Mouse (Mus musculus) hindbrain, embryonic 12.5 days (tissue): ENCODE results near the gene Defb19. TPM values are rescaled to one million over a fixed set of nuclear protein-coding genes. Genes with fewer than 3 reads are reported as not detected.

Source experiments
- ATAC-seq: fragments of 200-750 bp; cut with Nextera tagmentation; 2 replicates; pipeline ENCODE4 v1.8.0; 2017; ENCODE audit warnings: moderate TSS enrichment; ENCODE audit not compliant: low FRiP score
- H3K27ac ChIP-seq: fragments of 300-500 bp; sonication (generic); 2 replicates; pipeline ENCODE4 v1.5.1; 2016; ENCODE audit warnings: mild to moderate bottlenecking
- H3K27me3 ChIP-seq: fragments of 300-500 bp; sonication (generic); 2 replicates; pipeline ENCODE4 v1.6.1; 2016; ENCODE audit warnings: mild to moderate bottlenecking
- H3K36me3 ChIP-seq: fragments of 300-500 bp; sonication (generic); 2 replicates; pipeline ENCODE4 v1.6.1; 2016; ENCODE audit warnings: mild to moderate bottlenecking
- H3K4me1 ChIP-seq: fragments of 300-500 bp; sonication (generic); 2 replicates; pipeline ENCODE4 v1.6.1; 2016
- H3K4me2 ChIP-seq: fragments of 300-500 bp; sonication (generic); replicated peaks from 2 replicates; pipeline ENCODE4 v1.6.1; 2016; ENCODE audit warnings: mild to moderate bottlenecking
- H3K4me3 ChIP-seq: fragments of 300-500 bp; sonication (generic); 2 replicates; pipeline ENCODE4 v1.5.1; 2016; ENCODE audit warnings: mild to moderate bottlenecking
- H3K9ac ChIP-seq: fragments of 300-500 bp; sonication (generic); 2 replicates; pipeline ENCODE4 v1.6.1; 2016; ENCODE audit warnings: mild to moderate bottlenecking, moderate library complexity
- H3K9me3 ChIP-seq: fragments of 300-500 bp; sonication (generic); replicated peaks from 2 replicates; pipeline ENCODE4 v1.6.1; 2016; ENCODE audit warnings: mild to moderate bottlenecking
- WGBS: fragments of 180-500 bp; shearing (Covaris S2); methylation state at CpG from one replicate; pipeline ENCODE4 v1.1.7; 2016; 5-methylcytosine and 5-hydroxymethylcytosine counted together
- polyA plus RNA-seq: library from polyadenylated mRNA; unstranded; fragments of >200 nt; fragmentation: Nextera tagmentation; extraction: Ambion mirVana; gene quantifications from 2 replicates; pipeline ENCODE4 v1.2.1, GENCODE M21; 2016

The Defb19 gene
- polyA plus RNA-seq, 1 experiment from 2014 or later = not detected

DNA sequence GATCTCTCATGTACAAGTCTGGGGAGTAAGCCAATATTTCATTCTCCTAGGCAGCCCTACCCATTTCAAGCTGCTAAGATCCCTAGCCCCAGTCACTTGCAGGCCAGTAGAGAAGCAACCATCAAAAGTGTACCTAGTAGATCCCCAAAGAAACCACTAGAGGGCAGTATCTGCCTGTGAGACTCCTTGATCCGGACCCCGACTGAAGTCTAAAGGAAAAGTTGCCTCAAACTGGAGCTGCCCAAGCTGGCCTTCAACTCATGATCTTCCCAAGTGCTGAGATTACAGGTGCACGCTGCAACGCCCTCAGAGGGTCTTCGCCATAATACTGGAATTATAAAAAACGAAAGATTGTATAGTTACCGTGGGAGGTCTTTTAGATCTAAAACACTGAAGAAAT lies 35.5 kb upstream of the Defb19 start:
- Histone ChIP-seq H3K9me3 (no peaks in the 10 kb centered on the region), H3K9ac (no peak overlapping the region), H3K4me2 (no peak overlapping the region), H3K4me3 (no peak overlapping the region), H3K27me3 (no peaks in the 10 kb centered on the region), H3K27ac (no peak overlapping the region), H3K4me1 (no peaks in the 10 kb centered on the region), H3K36me3 (no peaks in the 10 kb centered on the region)
- WGBS = 9% methylated on average over 7 of the region's 7 CpGs
- ATAC-seq = 0 out of 2 replicates have a peak, but pooled peaks have one; percentile 26

DNA sequence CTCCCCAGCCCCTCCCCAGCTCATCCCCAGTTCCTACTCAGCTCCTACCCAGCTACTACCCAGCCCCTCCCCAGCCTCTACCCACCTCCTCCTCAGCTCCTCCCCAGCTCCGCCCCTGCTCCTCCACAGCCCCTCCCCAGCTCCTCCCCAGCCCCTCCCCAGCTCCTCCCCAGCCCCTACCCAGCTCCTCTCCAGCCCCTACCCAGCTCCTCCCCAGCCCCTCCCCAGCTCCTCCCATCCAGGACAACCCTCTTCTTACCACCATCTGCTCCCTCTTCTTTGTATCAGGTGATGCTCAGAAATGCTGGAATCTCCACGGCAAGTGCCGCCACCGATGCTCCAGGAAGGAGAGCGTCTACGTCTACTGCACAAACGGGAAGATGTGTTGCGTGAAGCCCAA lies 32.1 kb upstream of the Defb19 start:
- no peak overlapping the region for H3K4me3 ChIP-seq
- no peaks in the 10 kb centered on the region for H3K36me3 ChIP-seq
- 36% methylated on average over 7 of the region's 8 CpGs for WGBS
- no peak overlapping the region for H3K9ac ChIP-seq
- no peaks in the 10 kb centered on the region for H3K4me1 ChIP-seq
- H3K4me2 ChIP-seq = no peak overlapping the region
- no peak overlapping the region for H3K27ac ChIP-seq
- no peaks in the 10 kb centered on the region for H3K27me3 ChIP-seq
- no peaks in the 10 kb centered on the region for H3K9me3 ChIP-seq
- no peak for ATAC-seq

DNA sequence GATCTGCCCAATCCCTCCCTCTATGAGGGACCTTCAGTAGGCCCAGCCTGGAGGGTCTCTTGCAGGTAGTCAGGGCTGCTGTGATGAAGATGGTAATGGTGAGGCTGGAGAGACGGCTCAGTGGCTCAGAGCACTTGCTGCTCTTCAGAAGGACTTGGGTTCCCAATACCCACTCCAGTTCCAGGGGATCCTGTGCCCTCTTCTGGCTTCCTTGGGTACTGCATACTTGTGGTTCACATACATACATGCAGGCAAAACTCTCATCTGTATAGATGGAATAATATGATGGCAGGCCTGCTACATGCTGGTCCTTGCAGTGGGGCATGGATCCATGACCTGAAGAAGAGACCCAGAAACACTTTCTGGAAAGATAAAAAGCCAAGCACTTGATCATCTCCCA lies 28.6 kb upstream of the Defb19 start:
- no peak for ATAC-seq
- H3K9me3 ChIP-seq = no peaks in the 10 kb centered on the region
- no peak overlapping the region for H3K4me3 ChIP-seq
- WGBS = 89% methylated on average over 1 of the region's 1 CpGs
- H3K4me1 ChIP-seq = no peaks in the 10 kb centered on the region
- no peaks in the 10 kb centered on the region for H3K27me3 ChIP-seq
- no peak overlapping the region for H3K9ac ChIP-seq
- H3K27ac ChIP-seq = no peak overlapping the region
- no peaks in the 10 kb centered on the region for H3K36me3 ChIP-seq
- no peak overlapping the region for H3K4me2 ChIP-seq

DNA sequence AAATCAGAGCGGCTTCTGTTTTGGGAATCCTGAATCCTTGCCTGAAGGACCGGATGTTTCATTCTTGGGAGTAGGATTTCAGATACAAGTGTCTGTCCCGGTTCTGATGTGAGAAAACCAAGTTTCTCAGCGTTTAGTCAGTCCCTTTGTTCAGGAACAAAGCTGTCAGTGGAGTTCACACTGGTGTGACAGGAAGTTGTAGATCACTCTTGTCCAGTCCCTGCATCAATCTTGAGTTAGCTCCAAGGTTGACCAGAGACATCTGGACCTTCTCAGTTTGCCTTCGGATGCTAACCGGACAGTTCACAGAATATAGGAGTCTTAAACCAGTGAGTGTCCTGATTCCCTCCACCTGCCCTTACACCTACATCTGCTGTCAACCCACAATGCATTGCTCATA lies 27.6 kb upstream of the Defb19 start:
- H3K36me3 ChIP-seq = no peaks in the 10 kb centered on the region
- no peak overlapping the region for H3K9ac ChIP-seq
- 69% methylated on average over 6 of the region's 6 CpGs for WGBS
- ATAC-seq = no peak
- no peak overlapping the region for H3K4me2 ChIP-seq
- no peak overlapping the region for H3K4me3 ChIP-seq
- no peaks in the 10 kb centered on the region for H3K4me1 ChIP-seq
- H3K27ac ChIP-seq = no peak overlapping the region
- no peaks in the 10 kb centered on the region for H3K9me3 ChIP-seq
- H3K27me3 ChIP-seq = no peaks in the 10 kb centered on the region

DNA sequence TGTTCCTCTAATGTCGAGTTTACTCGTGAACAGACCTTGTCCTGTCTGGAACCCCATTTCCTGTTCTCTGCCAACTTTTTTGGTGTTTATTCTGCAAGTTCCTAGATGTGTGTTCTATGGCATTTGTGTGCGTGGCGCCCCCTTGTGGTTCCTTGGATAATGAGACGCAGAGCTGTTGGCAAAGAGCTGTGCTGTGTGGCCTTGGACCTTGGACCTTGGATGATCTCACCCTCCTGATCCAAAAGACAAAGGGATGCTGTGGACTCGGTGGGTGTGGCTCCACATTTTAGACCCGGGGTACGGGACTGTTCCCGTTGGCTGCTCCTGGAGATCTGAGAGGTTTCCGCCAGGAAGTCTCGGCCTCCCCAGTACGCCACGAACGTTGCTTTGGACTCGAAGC lies 23.9 kb upstream of the Defb19 start, which contains the start of gene Defb36:
Gene Defb36 (plus strand): TSS at position 271 of the 400 bp plus-strand sequence.
- Histone ChIP-seq H3K36me3 (no peaks in the 10 kb centered on the region), H3K27ac (no peak within 1 kb of the TSS), H3K9ac (no peak within 1 kb of the TSS), H3K4me3 (no peak within 1 kb of the TSS), H3K4me1 (no peaks in the 10 kb centered on the region), H3K27me3 (no peaks in the 10 kb centered on the region), H3K9me3 (no peaks in the 10 kb centered on the region), H3K4me2 (no peak within 1 kb of the TSS)
- no peak for ATAC-seq
- WGBS = 85% methylated on average over 15 of the region's 15 CpGs

DNA sequence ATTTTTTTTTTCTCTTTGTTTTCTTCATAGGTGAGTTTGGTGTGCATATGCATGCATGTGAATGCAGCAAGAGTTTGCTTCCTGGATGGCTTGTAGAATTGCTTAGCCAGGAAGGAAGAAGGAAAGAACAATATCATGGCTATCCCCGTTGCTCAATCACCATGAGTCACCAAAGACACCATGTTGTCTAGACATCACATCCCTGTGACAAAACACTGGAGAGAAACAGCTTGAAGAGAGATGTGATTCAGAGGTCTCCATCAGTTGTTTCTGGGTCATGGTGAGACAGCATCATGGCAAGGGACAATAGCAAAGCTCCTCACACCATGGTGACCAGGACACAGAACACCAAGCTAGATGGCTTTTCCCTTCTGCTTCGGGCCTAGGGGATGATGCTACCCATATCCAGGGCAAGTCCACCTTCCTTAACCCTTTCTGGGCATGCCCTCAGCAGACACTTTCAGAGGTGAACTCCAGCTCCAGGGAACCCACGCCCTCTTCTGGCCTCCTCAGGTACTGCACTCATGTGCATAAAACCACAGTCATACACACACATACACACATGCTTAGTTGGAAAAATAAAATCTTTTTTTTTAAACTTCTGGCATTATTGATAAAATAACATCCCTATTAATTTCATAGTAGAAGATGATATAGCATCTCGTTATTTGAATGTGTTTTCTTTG lies 21.3 kb upstream of the Defb19 start:
- H3K4me3 ChIP-seq = no peak overlapping the region
- H3K27me3 ChIP-seq = no peaks in the 10 kb centered on the region
- no peak overlapping the region for H3K9ac ChIP-seq
- 78% methylated on average over 4 of the region's 4 CpGs for WGBS
- no peak overlapping the region for H3K4me2 ChIP-seq
- ATAC-seq = no peak
- H3K27ac ChIP-seq = no peak overlapping the region
- H3K9me3 ChIP-seq = no peaks in the 10 kb centered on the region
- no peaks in the 10 kb centered on the region for H3K4me1 ChIP-seq
- no peaks in the 10 kb centered on the region for H3K36me3 ChIP-seq

DNA sequence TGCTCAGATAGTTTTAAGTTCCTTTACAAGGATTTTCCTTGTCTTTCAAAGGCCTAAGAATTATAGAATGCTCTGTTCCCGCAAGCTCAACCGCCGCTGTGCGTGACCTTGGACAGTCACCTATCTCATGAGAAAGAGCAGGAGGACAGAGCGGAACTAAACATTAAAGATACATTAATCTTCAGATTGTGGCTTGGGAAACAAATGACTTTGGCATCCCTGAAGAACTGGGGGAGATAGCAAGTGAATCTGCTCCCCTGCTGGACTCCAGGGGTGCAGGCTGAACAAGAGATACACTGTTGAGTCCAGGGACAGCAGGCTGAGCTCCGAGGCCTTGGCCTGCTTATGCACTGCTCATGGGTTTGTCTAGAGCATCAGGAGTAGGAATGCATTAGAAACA lies 20.0 kb upstream of the Defb19 start:
- H3K27ac ChIP-seq = no peak overlapping the region
- H3K9ac ChIP-seq = no peak overlapping the region
- H3K4me3 ChIP-seq = no peak overlapping the region
- WGBS = 83% methylated on average over 6 of the region's 6 CpGs
- H3K36me3 ChIP-seq = no peaks in the 10 kb centered on the region
- H3K27me3 ChIP-seq = no peaks in the 10 kb centered on the region
- no peaks in the 10 kb centered on the region for H3K4me1 ChIP-seq
- H3K9me3 ChIP-seq = no peaks in the 10 kb centered on the region
- no peak overlapping the region for H3K4me2 ChIP-seq
- no peak for ATAC-seq

DNA sequence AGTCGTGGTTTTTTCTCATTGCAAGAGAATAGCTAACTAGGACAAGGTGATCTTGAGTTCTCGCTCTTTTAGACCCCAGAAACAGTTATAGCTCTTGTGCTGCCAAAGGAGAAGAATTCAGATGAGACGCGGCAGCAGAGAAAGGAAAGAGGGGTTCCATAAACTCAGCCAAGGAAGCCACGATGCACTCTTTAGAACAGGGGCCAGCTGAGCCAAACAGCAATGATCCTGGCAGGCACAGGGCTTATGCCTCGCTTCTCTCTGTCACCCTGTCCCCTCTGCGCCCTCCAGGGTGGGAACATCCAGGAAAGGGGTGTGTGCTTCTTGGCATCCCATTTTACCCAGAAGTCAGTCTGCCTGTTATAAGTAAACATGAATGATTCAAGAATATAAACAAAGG lies 19.2 kb upstream of the Defb19 start, which contains the start of gene Defb45:
Gene Defb45 (minus strand): TSS at position 101 of the 400 bp plus-strand sequence.
- Histone ChIP-seq H3K4me3 (no peak within 1 kb of the TSS), H3K4me2 (no peak within 1 kb of the TSS), H3K27me3 (no peaks in the 10 kb centered on the region), H3K9me3 (no peaks in the 10 kb centered on the region), H3K9ac (no peak within 1 kb of the TSS), H3K36me3 (no peaks in the 10 kb centered on the region), H3K27ac (no peak within 1 kb of the TSS), H3K4me1 (no peaks in the 10 kb centered on the region)
- ATAC-seq = no peak
- WGBS = 75% methylated on average over 7 of the region's 7 CpGs

DNA sequence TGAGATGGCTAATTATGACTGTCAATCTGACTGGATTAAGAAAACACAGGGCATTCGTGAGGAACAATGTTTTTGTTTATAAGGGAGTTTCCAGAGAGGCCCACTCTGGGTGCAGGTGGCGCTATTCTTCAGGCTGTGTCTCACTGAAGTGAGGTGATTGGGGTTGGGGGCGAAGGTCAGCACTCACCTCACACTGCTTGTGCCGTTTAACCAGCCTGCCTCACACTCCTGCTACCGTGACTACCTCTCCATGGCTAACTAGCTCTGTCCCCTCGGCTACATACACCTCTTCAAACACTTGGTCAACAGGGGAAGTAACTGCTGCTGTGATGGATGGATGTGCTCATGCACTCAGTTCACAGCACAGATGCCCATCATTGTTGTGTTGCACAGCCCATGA lies 8.9 kb upstream of the Defb19 start:
- 48% methylated on average over 6 of the region's 6 CpGs for WGBS
- no peak for ATAC-seq
- H3K4me1 ChIP-seq = no peaks in the 10 kb centered on the region
- H3K9me3 ChIP-seq = no peaks in the 10 kb centered on the region
- no peak overlapping the region for H3K9ac ChIP-seq
- no peak overlapping the region for H3K27ac ChIP-seq
- no peak overlapping the region for H3K4me3 ChIP-seq
- no peaks in the 10 kb centered on the region for H3K27me3 ChIP-seq
- H3K4me2 ChIP-seq = no peak overlapping the region
- no peaks in the 10 kb centered on the region for H3K36me3 ChIP-seq

DNA sequence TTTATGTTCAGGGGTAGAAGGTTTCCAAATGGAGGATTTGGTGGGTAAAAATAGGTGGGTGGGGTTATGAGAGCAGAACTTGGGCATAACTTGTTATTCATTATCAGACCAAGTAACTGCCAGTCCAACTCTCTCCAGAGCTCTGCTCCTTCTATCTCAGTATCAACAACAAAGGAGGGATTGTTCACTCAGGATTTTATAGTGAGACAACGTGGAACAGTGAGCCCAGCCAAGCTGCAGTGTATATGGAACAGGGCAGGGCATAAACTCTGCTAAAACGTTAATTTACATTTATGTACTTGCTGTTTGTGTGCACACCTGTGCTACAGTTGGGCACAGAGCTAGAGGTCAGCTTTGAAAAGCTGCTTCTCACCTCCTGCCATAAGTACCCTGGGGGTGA lies 8.3 kb upstream of the Defb19 start:
- Histone ChIP-seq H3K27me3 (no peaks in the 10 kb centered on the region), H3K9me3 (no peaks in the 10 kb centered on the region), H3K27ac (no peak overlapping the region), H3K4me1 (no peaks in the 10 kb centered on the region), H3K4me2 (no peak overlapping the region), H3K36me3 (no peaks in the 10 kb centered on the region), H3K4me3 (no peak overlapping the region), H3K9ac (no peak overlapping the region)
- WGBS = 54% methylated on average over 2 of the region's 2 CpGs
- ATAC-seq = no peak

DNA sequence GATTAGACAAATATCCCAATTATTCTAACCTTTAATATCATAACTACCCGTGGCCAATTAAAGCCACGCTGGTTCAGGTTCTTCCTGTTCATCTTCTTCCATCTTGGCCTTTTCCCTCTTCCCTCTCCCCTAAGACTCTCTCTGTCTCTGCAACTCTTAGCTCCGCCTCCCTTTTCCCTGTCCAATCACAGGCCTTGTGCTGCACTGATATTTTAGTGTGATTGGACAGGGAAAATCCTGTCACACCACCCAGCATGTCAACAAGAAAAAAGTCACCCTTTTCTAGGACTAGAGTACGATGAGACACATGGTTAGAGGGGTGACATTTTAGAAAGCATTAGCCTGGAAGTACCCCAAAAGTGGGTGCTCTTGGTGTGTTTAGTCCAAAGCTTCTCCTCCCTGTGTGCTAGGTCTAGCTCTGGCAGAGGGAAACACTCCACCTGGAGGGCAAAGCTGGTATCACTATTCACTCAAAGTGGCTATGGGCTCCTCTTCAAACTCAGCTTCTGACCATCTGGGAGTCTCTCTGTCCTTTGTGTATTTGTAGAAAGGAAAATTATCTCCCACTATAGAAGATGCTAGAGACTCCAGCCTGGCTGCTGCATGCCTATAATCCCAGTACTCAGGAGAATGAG lies 6.9 kb upstream of the Defb19 start:
- no peak for ATAC-seq
- H3K9me3 ChIP-seq = no peaks in the 10 kb centered on the region
- H3K4me1 ChIP-seq = no peaks in the 10 kb centered on the region
- H3K27me3 ChIP-seq = no peaks in the 10 kb centered on the region
- H3K4me2 ChIP-seq = no peak overlapping the region
- H3K9ac ChIP-seq = no peak overlapping the region
- H3K36me3 ChIP-seq = no peaks in the 10 kb centered on the region
- H3K27ac ChIP-seq = no peak overlapping the region
- H3K4me3 ChIP-seq = no peak overlapping the region
- WGBS = 74% methylated on average over 4 of the region's 4 CpGs

DNA sequence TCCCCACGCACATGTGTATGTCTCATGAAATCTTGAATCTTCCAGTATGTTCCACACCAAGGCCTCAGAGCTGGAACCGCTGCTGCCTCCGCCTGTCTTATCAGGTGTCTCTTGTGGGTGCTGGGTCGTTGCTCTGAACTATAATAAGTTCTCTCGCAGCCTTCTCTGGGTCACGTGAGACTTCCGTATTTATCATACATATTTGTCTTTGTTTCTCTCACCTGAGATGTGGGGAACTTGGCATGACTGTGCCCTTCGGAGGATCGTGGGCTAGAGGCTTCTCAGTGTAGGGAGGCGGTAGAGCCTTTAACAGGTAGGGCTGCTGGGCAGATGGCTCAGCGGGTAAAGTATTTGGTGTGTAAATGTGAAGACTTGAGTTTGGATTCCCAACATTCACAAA lies 500 bp upstream of the Defb19 start:
- Histone ChIP-seq H3K4me2 (no peak overlapping the region), H3K27ac (no peak overlapping the region), H3K4me3 (no peak overlapping the region), H3K36me3 (no peaks in the 10 kb centered on the region), H3K27me3 (no peaks in the 10 kb centered on the region), H3K9me3 (no peaks in the 10 kb centered on the region), H3K4me1 (no peaks in the 10 kb centered on the region), H3K9ac (no peak overlapping the region)
- WGBS = 89% methylated on average over 11 of the region's 11 CpGs
- no peak for ATAC-seq

DNA sequence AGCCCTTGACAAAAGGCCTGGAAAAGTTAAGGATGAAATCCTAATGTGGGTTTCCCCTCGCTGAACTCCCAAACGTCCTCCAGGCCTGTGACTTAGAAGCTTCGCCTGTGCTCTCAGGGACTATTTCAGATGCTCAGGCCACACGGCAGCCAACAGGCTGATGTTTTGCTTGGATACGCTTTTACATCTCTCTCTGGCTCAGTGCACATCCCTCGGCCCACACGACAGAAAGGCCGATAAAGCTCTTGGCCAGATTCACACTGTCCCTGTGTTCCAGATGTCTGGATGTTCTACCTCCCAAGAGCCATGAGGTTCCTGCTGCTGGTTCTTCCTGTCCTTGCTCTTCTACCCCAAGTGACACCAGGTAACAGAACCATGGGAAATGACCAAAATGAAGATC lies 6.6 kb downstream of the Defb19 start:
- no peaks in the 10 kb centered on the region for H3K27me3 ChIP-seq
- no peaks in the 10 kb centered on the region for H3K9me3 ChIP-seq
- H3K9ac ChIP-seq = no peak overlapping the region
- no peak overlapping the region for H3K27ac ChIP-seq
- 90% methylated on average over 8 of the region's 8 CpGs for WGBS
- ATAC-seq = no peak
- no peaks in the 10 kb centered on the region for H3K36me3 ChIP-seq
- H3K4me2 ChIP-seq = no peak overlapping the region
- no peaks in the 10 kb centered on the region for H3K4me1 ChIP-seq
- no peak overlapping the region for H3K4me3 ChIP-seq
